Mouse (Mus musculus) large intestine, adult 2 months (tissue): ENCODE results near the gene Efna5. TPM values are rescaled to one million over a fixed set of nuclear protein-coding genes. Genes with fewer than 3 reads are reported as not detected.

Source experiments
- DNase-seq: peaks from one replicate; pipeline ENCODE4 v3.0.0-alpha.2; 2012; ENCODE audit warnings: low read depth, low spot score
- WGBS: fragments of 180-500 bp; shearing (Covaris S2); methylation state at CpG from one replicate; pipeline ENCODE4 v1.1.7; 2018; 5-methylcytosine and 5-hydroxymethylcytosine counted together
- polyA plus RNA-seq: library from polyadenylated mRNA; depleted of rRNA; stranded (reverse); fragments of >200 nt; gene quantifications from 2 replicates; pipeline ENCODE4 v1.2.3, GENCODE M21; 2012

Efna5 gene
- polyA plus RNA-seq, 1 experiment = 0.88 TPM

DNA sequence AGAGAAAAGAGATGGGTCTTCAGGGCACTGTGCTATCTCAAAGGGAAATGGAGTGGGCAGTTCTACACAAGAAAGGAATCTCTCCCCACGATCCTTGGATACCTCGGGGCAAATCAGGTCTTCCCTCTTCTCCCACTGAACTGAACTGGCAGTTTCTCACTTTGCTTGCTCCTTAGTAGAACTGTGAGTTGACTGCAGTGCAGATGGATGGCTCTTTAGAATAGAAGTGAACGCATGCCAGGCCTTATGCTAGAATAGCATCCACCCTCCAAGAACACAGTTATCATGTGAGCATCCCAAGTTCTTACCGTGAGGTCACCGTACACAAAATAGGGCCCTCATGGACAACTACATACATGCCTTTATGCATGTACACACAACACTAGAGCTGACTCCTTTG is 155.0 kb downstream of the Efna5 start:
- DNase-seq = no peak
- 84% methylated on average over 5 of the region's 5 CpGs for WGBS

- 69% methylated on average over 5 of the region's 5 CpGs for WGBS
- no peak for DNase-seq
Measured at GRCm38 (mm10) chr17:62722962-62723361, 158.2 kb downstream of the Efna5 start.

DNA sequence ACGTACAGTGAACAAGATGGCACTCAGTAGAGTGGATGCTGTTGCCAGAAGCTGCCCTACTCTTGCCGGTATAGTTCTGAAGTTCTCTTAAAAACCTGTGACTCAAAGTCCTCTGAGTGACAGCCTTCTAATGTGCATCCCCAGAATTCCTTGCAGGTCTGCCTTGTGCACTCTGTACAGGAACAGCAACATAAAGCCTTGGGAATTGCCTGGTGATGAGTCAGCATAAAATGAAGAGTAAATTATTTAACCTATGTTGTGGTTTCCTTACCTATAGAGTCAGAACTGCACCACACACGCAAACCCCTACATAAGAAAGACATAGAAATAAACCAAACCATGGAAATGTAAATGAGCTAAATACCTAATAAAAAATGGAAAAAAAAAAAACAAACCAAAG is 159.5 kb downstream of the Efna5 start:
- 92% methylated on average over 3 of the region's 3 CpGs for WGBS
- DNase-seq = no peak

GRCm38 (mm10) chr17:62720740-62721450 is 160.2 kb downstream of the Efna5 start:
- 72% methylated on average over 20 of the region's 20 CpGs for WGBS
- no peak for DNase-seq

- 63% methylated on average over 12 of the region's 12 CpGs for WGBS
- no peak for DNase-seq
Measured at GRCm38 (mm10) chr17:62717426-62718131, 163.5 kb downstream of the Efna5 start.

- WGBS = 48% methylated on average over 3 of the region's 3 CpGs
- no peak for DNase-seq
Measured at GRCm38 (mm10) chr17:62713455-62713854, 167.7 kb downstream of the Efna5 start.

DNA sequence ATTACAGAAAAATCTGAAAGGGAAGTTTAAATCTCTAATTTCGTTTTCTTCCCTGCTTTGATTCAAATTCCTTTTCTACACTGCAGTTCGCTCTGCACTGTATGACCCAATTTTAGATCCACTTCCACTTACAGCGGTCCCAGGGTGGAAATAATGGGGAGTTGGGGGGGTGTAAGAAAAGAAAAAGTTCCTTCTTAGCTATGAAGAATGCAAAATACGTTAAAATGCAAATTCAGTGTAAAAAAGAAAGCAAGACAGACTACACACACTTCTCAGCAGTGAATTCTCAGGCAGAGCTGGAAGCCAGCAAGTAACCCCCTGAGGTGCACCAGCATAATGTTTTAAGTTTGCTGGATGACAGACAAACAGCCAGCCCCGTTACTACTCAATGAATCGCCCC is 174.7 kb downstream of the Efna5 start:
- WGBS = 65% methylated on average over 6 of the region's 6 CpGs
- no peak for DNase-seq

- 71% methylated on average over 9 of the region's 9 CpGs for WGBS
- no peak for DNase-seq
Measured at GRCm38 (mm10) chr17:62702020-62702814, 178.9 kb downstream of the Efna5 start.

DNA sequence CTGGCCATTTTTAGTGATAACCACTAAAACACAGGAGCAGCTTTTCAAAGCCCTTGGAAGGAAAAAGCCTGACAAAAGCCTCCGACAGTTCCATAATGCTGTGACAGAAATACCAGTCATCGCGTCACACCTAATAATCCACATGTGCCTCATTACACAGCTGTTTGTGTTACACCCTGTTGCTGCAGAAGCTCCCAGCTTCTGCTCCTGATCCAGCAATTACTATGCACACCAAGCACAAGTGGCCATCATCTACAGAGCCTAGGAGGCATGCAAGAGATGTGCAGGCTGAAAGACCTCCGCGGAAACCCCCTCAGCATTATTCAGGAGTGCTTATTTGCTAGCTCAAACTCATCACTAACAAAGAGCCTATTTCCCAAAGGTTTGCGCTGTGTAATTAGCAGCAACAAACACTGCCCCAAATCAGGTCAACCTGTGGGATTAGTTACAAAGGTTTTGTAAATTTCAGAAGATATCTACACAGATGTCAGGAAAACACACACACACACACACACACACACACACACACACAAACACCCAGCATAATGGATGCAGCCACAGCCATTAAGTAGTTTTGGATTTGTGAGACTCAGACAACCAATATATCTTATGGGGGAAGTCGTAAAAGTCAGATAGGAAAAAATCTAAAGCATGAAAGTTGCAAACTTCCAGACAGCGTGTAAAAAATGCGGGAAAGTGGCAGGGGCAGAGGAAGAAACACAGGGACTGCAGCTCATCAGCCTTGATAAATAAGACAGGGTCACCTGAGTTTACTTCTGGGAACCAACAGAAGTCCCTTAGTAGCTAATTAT is 180.1 kb downstream of the Efna5 start:
- no peak for DNase-seq
- 52% methylated on average over 9 of the region's 9 CpGs for WGBS

DNA sequence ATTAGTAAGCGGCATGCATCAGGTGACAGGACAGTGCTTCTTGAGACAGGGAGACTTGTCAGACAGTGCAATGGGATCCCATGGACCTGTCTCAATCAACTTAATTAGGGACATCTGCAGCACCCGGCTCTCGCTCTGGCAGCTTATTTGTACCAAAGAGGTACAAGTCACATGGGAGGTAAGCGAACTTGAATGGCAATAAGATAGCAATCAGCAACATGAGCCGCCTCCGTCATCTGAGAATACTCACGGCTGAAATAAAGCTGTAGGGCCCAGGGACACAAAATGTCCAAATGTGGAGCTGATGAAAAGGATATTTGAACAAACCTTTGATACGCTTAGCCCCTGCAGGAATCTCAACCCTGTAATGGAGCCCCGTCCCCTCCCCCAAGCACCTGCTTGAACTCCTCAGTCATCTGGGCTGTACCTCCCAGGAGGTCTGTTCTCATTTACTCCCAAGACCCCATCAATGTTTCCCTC is 186.1 kb downstream of the Efna5 start:
- WGBS = 86% methylated on average over 9 of the region's 9 CpGs
- no peak for DNase-seq

DNA sequence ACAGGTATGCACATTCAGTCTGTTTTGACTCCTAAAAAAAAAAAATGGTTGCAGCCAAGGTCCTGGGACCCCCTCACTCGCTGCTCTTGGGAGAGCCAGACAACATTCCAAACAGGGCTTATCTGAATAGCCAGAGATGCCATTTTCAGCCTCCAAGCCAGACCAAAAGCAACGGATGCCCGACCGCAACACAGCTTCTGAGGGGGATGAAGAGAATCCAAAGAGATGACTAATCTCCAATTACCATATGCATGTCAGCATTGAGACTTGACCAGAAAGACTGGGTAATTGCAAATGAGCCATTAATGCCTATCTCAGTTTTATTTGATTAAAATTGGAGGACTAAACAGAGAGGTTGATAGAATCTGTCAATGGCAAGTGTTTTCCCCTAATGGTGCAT is 188.9 kb downstream of the Efna5 start:
- WGBS = 78% methylated on average over 4 of the region's 4 CpGs
- DNase-seq = no peak

GRCm38 (mm10) chr17:62691201-62691715 is 189.9 kb downstream of the Efna5 start:
- no peak for DNase-seq
- WGBS = 82% methylated on average over 4 of the region's 4 CpGs

- DNase-seq = no peak
- 35% methylated on average over 8 of the region's 8 CpGs for WGBS
Measured at GRCm38 (mm10) chr17:62690256-62690655, 190.9 kb downstream of the Efna5 start.

GRCm38 (mm10) chr17:62689646-62690045 is 191.5 kb downstream of the Efna5 start:
- DNase-seq = no peak
- WGBS = 56% methylated on average over 4 of the region's 4 CpGs

GRCm38 (mm10) chr17:62687369-62687768 is 193.7 kb downstream of the Efna5 start:
- WGBS = 9% methylated on average over 6 of the region's 6 CpGs
- peak; percentile 2 for DNase-seq

DNA sequence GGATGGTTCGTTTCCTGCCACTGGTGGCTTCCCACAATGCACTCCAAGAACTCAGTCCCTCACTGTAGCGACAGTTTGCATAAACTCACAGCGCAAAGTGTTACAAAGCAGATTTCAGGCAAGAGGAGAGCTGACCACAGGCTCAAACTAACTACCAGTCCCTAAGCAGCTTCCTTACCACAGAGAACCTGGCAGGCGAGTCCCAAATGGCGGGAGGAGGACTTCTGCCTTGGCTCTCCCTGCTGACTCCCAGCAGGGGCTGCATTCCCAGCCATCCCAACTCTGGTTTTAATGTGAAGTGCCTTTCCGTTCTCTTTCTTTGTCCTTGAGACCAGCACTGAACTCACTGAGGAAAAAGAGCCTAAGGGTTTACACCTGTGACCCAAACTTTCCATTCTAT is 195.9 kb downstream of the Efna5 start:
- no peak for DNase-seq
- WGBS = 88% methylated on average over 6 of the region's 6 CpGs

- no peak for DNase-seq
- 84% methylated on average over 5 of the region's 5 CpGs for WGBS
Measured at GRCm38 (mm10) chr17:62683142-62683541, 198.0 kb downstream of the Efna5 start.

DNA sequence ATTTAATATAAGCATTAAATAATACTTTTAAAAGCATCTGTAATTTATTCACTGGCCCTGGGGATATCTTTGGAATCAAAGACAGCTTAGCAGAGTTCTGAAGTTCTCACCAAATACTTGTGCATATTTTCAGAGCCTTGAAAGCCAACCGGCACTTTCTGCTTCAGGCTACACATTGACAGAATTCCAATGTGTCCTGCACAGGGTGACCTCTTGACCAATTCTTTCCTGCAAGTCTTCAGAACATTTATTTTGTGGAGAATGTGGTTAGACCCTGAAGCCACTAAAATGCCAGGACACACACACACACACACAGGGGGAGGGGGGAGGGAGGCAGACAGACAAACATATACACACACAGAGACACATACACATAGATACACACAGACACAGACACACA is 199.4 kb downstream of the Efna5 start:
- WGBS = 74% methylated on average over 1 of the region's 1 CpGs
- no peak for DNase-seq

DNA sequence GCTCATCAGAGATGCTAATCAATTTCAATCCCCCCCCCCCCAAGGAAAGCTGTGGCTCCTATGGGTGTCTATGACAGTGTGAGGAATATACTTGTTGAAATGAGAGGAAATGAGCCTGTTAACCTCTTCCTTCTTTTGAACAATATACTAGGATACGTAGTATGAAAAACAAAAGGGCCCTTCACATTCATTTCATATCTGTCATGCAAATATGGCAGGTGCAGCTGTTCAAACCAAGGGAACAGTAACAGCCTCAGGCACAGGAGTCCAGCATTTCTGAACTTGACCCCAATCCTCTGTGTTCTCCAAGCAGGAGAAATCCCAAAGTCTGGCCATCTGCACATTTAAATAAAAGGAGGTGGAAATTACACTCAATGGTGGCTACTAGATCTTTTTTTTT is 200.4 kb downstream of the Efna5 start:
- no peak for DNase-seq
- 56% methylated on average over 1 of the region's 1 CpGs for WGBS
